Mouse (Mus musculus): ENCODE measurements at regions not wholly inside any gene's neighbourhood (a gene's known extent, or its start where the extent isn't known, plus 50 kb on each side); places are given as distances from the start of the nearest gene placed in this dataset.

DNA sequence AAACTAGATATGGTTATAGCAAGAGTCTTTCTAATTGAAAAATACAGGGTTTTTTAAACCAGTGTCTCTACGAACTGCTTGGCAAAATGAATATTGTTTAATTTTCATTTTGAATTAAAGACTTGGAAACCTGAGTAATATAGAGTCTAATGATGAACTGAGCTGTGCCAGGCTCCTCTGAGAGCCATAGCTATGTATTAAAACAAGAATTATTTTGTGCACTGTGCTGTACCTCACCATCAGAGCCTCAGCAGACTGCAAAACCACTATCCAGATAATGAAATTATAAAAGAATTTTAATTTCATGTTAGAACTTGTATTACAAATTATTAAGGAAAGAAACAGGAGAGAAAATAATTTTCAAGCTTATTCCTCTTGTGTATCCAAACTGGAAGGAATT, 408.8 kb upstream of the Map3k7 start:
- no peak for ATAC-seq
- 84% methylated on average over 1 of the region's 1 CpGs for WGBS
- Histone ChIP-seq H3K36me3 (ENCODE audit: control insufficient read depth, insufficient read depth) (no peaks in the 10 kb centered on the region), H3K9ac (ENCODE audit: low read depth, low read length) (no peak overlapping the region), H3K4me3 (ENCODE audit: low read depth, low read length) (no peak overlapping the region), H3K9me3 (ENCODE audit: control insufficient read depth) (no peaks in the 10 kb centered on the region), H3K4me1 (replicated peaks; ENCODE audit: control insufficient read depth, insufficient read depth, low read length) (no peaks in the 10 kb centered on the region), H3K27me3 (replicated peaks; ENCODE audit: control insufficient read depth, insufficient read depth, low read length) (no peaks in the 10 kb centered on the region), H3K4me2 (replicated peaks; ENCODE audit: low read depth) (no peak overlapping the region), H3K27ac (ENCODE audit: low read depth, low read length) (no peak overlapping the region)
- TF ChIP-seq CTCF (IDR thresholded peaks at IDR 0.05; ENCODE audit: low read depth), result no peak

DNA sequence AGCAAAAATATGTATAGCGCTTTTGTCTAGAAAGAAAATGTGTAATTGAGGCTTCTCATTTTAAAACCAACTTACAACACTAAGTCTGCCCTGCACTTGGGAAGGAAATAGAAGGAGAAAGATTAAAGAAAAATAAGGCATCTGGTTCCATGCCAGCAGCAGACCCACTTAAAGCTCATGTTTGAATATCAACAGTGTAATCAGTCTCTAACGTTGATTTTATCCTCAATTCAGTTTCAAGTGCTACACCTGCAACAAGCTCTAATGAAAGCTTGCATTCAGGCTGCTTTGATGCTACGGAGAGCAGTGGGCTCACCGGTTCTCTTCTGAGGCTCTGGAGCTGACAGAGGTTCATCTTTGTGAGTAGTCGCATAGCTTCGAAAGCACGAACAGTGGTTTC, 406.6 kb upstream of the Map3k7 start:
- TF ChIP-seq CTCF (IDR thresholded peaks at IDR 0.05; ENCODE audit: low read depth), result no peak
- Histone ChIP-seq H3K27ac (ENCODE audit: low read depth, low read length) (no peak overlapping the region), H3K9me3 (ENCODE audit: control insufficient read depth) (no peaks in the 10 kb centered on the region), H3K4me1 (replicated peaks; ENCODE audit: control insufficient read depth, insufficient read depth, low read length) (no peaks in the 10 kb centered on the region), H3K9ac (ENCODE audit: low read depth, low read length) (no peak overlapping the region), H3K4me2 (replicated peaks; ENCODE audit: low read depth) (no peak overlapping the region), H3K4me3 (ENCODE audit: low read depth, low read length) (no peak overlapping the region), H3K36me3 (ENCODE audit: control insufficient read depth, insufficient read depth) (no peaks in the 10 kb centered on the region), H3K27me3 (replicated peaks; ENCODE audit: control insufficient read depth, insufficient read depth, low read length) (no peaks in the 10 kb centered on the region)
- 78% methylated on average over 7 of the region's 7 CpGs for WGBS
- no peak for ATAC-seq

DNA sequence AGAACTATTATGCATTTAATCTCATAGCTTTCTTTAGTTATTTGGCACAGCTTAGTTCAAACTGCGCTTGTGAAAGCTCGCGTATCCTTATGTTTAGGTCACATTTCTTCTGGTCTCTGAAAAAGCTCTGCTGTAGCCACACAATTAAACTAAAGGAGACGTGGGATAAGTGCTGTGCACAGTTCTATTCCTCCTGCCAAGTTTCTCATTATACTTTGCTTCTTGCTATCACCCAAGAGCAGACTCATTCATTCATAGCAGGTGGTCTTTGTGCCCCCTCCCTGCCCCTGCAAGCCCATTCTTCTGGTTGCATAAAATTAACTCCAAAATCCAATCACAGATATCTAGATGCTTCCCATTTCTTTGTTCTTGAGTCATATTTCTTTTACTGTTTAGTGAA, 403.6 kb upstream of the Map3k7 start:
- Histone ChIP-seq H3K4me2 (replicated peaks; ENCODE audit: low read depth) (no peak overlapping the region), H3K9me3 (ENCODE audit: control insufficient read depth) (no peaks in the 10 kb centered on the region), H3K27me3 (replicated peaks; ENCODE audit: control insufficient read depth, insufficient read depth, low read length) (no peaks in the 10 kb centered on the region), H3K9ac (ENCODE audit: low read depth, low read length) (no peak overlapping the region), H3K36me3 (ENCODE audit: control insufficient read depth, insufficient read depth) (no peaks in the 10 kb centered on the region), H3K4me1 (replicated peaks; ENCODE audit: control insufficient read depth, insufficient read depth, low read length) (no peaks in the 10 kb centered on the region), H3K27ac (ENCODE audit: low read depth, low read length) (no peak overlapping the region), H3K4me3 (ENCODE audit: low read depth, low read length) (no peak overlapping the region)
- no peak for ATAC-seq
- TF ChIP-seq CTCF (IDR thresholded peaks at IDR 0.05; ENCODE audit: low read depth), result no peak
- 86% methylated on average over 4 of the region's 4 CpGs for whole genome bisulfite sequencing

DNA sequence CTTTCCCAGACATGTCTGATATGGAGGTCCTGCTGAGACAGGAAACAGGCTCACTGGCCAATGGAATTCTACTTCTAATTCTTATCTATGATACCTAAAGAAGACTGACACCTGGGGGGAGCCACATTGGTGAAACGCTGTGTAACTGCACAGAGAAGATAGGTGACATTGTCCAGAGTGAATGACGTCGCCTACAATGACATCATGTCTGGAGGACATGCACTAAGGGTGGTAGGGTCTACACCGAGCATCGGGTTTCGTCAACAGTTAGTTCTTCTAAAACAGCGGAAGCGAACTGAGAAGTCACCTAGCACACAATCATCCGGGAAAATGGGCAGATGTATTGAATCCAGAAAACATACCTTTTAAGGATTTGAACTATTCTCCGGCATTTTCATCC, 402.7 kb upstream of the Map3k7 start:
- Histone ChIP-seq H3K36me3 (ENCODE audit: control insufficient read depth, insufficient read depth) (no peaks in the 10 kb centered on the region), H3K4me1 (replicated peaks; ENCODE audit: control insufficient read depth, insufficient read depth, low read length) (no peaks in the 10 kb centered on the region), H3K9ac (ENCODE audit: low read depth, low read length) (no peak overlapping the region), H3K4me2 (replicated peaks; ENCODE audit: low read depth) (no peak overlapping the region), H3K4me3 (ENCODE audit: low read depth, low read length) (no peak overlapping the region), H3K9me3 (ENCODE audit: control insufficient read depth) (no peaks in the 10 kb centered on the region), H3K27ac (ENCODE audit: low read depth, low read length) (no peak overlapping the region), H3K27me3 (replicated peaks; ENCODE audit: control insufficient read depth, insufficient read depth, low read length) (no peaks in the 10 kb centered on the region)
- TF ChIP-seq CTCF (IDR thresholded peaks at IDR 0.05; ENCODE audit: low read depth), result no peak
- no peak for ATAC-seq
- 91% methylated on average over 10 of the region's 10 CpGs for WGBS

DNA sequence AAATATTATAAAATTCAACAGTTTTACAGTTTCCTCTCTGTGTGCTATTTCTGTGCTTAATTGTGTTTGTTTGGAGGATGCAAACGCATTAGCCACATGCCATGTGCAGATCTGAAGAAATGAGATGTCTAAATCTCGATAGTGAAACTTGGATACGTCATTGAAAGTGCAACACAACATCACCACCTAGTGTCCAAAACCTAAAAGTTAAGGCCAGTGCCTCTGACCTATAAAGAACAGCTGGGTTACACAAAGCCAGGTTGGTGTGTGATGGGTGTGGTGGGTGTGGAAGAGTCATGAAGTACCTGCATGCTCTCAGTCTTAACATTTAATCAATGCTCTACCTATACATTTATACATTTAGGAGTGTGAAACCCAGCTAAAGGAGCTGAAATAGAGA, 402.1 kb upstream of the Map3k7 start:
- no peaks in the 10 kb centered on the region for H3K27me3 ChIP-seq (replicated peaks; ENCODE audit: control insufficient read depth, insufficient read depth, low read length)
- H3K4me2 ChIP-seq (replicated peaks; ENCODE audit: low read depth), result peak overlapping the region; percentile 13; the same call in 1 of the 2 replicates
- H3K36me3 ChIP-seq (ENCODE audit: control insufficient read depth, insufficient read depth), result no peaks in the 10 kb centered on the region
- H3K9me3 ChIP-seq (ENCODE audit: control insufficient read depth), result no peaks in the 10 kb centered on the region
- WGBS, result 18% methylated on average over 3 of the region's 3 CpGs
- no peak overlapping the region for H3K4me3 ChIP-seq (ENCODE audit: low read depth, low read length)
- ATAC-seq, result peak; percentile 36; the same call in 1 of the 2 replicates
- no peaks in the 10 kb centered on the region for H3K4me1 ChIP-seq (replicated peaks; ENCODE audit: control insufficient read depth, insufficient read depth, low read length)
- peak; percentile 75 for TF ChIP-seq CTCF (IDR thresholded peaks at IDR 0.05; ENCODE audit: low read depth)
- H3K9ac ChIP-seq (ENCODE audit: low read depth, low read length), result no peak overlapping the region
- H3K27ac ChIP-seq (ENCODE audit: low read depth, low read length), result no peak overlapping the region

DNA sequence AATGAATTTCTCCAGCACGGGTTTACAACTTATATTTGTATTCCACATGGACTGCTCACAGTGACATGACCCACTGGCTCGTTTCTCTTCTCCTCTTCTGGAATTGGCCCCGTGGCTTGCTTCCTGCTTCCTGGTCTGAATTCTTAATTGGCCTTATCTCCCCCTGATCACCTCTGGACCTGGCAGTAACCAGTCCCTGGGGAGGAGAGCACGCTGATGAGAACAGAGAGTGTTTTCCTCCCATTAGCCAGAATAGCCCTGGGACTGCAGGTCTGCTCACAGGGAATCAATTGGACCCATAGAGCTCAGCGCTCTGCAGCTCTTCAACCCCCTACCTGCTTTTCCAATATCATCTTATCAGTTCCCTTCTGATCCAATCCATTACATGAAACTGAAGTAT, 397.7 kb upstream of the Map3k7 start:
- Histone ChIP-seq H3K9me3 (ENCODE audit: control insufficient read depth) (no peaks in the 10 kb centered on the region), H3K27me3 (replicated peaks; ENCODE audit: control insufficient read depth, insufficient read depth, low read length) (no peaks in the 10 kb centered on the region), H3K36me3 (ENCODE audit: control insufficient read depth, insufficient read depth) (no peaks in the 10 kb centered on the region), H3K27ac (ENCODE audit: low read depth, low read length) (no peak overlapping the region), H3K9ac (ENCODE audit: low read depth, low read length) (no peak overlapping the region), H3K4me1 (replicated peaks; ENCODE audit: control insufficient read depth, insufficient read depth, low read length) (no peaks in the 10 kb centered on the region), H3K4me3 (ENCODE audit: low read depth, low read length) (no peak overlapping the region), H3K4me2 (replicated peaks; ENCODE audit: low read depth) (no peak overlapping the region)
- TF ChIP-seq CTCF (IDR thresholded peaks at IDR 0.05; ENCODE audit: low read depth), result no peak
- no peak for ATAC-seq
- 42% methylated on average over 5 of the region's 5 CpGs for WGBS

DNA sequence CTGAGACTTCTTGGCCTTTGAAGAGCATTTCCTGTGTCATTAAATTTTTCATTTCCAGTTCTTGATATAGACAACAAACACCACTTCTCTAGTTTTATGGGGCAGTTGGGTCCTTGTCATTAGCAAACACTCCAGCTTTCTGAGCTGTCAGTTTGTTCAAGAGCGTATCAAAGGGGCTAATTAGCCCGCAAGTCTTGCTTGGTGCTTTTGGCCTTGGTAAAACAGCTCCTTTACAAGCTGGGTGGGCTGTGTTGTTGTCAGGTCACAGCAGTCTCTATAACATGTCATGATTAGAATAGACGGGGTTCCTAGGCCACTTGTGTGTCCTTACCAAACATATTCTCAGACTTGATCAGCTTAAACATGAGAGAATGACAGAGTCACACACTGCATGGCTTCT, 397.1 kb upstream of the Map3k7 start:
- ATAC-seq, result no peak
- WGBS, result 66% methylated on average over 3 of the region's 3 CpGs
- TF ChIP-seq CTCF (IDR thresholded peaks at IDR 0.05; ENCODE audit: low read depth), result no peak

More for the DNA sequence above, 397.1 kb upstream of the Map3k7 start:
- Histone ChIP-seq H3K4me2 (replicated peaks; ENCODE audit: low read depth) (no peak overlapping the region), H3K4me3 (ENCODE audit: low read depth, low read length) (no peak overlapping the region), H3K4me1 (replicated peaks; ENCODE audit: control insufficient read depth, insufficient read depth, low read length) (no peaks in the 10 kb centered on the region), H3K27me3 (replicated peaks; ENCODE audit: control insufficient read depth, insufficient read depth, low read length) (no peaks in the 10 kb centered on the region), H3K36me3 (ENCODE audit: control insufficient read depth, insufficient read depth) (no peaks in the 10 kb centered on the region), H3K27ac (ENCODE audit: low read depth, low read length) (no peak overlapping the region), H3K9me3 (ENCODE audit: control insufficient read depth) (no peaks in the 10 kb centered on the region), H3K9ac (ENCODE audit: low read depth, low read length) (no peak overlapping the region)
